Mouse (Mus musculus): ENCODE measurements at regions not wholly inside any gene's neighbourhood (a gene's known extent, or its start where the extent isn't known, plus 50 kb on each side); places are given as distances from the start of the nearest gene placed in this dataset.

DNA sequence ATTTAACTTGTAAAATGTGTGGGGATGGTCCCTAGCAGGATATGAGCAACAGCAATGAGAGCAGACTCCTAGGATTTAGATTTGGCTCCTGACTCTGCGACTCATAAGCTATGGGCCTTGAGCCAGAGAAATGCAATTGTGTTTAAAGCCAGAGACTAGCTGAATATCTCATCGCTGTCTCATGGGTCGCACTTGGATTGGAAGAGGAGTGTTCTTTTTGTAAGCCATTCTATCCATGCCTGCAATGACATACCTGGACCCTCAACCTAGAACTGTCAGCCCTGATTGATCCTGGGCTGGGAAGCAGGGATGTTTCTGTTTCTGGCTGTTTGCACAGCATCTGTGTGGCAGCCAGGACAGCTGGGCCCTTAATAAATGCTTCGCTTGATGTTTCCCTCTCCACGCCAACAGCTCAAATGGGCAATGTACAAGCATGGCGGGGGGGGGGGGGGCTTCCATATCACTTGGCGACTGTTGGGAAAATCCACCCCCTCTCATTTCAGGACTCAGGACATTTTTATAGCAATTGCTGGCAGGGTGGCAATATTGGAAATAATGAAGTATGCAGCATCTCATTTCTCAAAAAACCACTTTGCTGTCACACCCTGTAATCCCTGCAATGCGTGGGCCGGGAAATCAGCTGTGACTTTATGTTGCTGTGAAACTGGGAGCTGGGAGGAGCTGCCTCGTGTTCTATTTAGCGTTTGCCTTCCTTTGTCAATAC lies 338.0 kb downstream of the Hs3st1 start:
- no peak overlapping the region for H3K27ac ChIP-seq (replicated peaks)
- no peak overlapping the region for H3K4me3 ChIP-seq
- H3K9me3 ChIP-seq (replicated peaks) = no peaks in the 10 kb centered on the region
- WGBS = 67% methylated on average over 11 of the region's 11 CpGs
- H3K4me1 ChIP-seq = peaks cover 12% of the 10 kb centered on the region
- H3K36me3 ChIP-seq = no peaks in the 10 kb centered on the region
- H3K27me3 ChIP-seq (ENCODE audit: low read depth, poor library complexity, severe bottlenecking) = no peaks in the 10 kb centered on the region
- DNase-seq (ENCODE audit: low spot score) = no peak

DNA sequence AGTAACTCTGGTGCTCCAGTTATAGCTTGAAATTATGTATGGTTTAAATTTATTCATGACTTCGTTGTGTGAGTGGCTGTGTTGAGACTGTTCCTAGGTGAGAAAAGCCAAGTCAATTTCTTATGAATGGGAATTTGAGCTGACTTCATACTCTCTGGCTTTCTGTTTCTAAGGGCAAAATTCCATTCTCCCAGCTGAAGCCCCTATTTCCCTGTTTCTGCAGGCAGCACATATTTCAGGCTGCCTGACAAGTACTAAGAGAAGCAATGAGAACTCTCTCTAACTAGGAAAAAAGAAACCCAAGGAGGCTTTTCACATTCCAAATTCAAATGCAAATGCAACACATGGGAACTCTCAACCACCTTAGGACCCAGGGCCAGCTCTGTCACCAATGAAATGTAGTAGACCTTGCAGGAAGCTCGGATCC lies 338.7 kb downstream of the Hs3st1 start:
- Histone ChIP-seq H3K9me3 (replicated peaks) (no peaks in the 10 kb centered on the region), H3K27me3 (ENCODE audit: low read depth, poor library complexity, severe bottlenecking) (no peaks in the 10 kb centered on the region), H3K36me3 (no peaks in the 10 kb centered on the region), H3K27ac (replicated peaks) (no peak overlapping the region), H3K4me1 (peaks cover 12% of the 10 kb centered on the region), H3K4me3 (no peak overlapping the region)
- WGBS = 54% methylated on average over 2 of the region's 2 CpGs
- DNase-seq (ENCODE audit: low spot score) = no peak

DNA sequence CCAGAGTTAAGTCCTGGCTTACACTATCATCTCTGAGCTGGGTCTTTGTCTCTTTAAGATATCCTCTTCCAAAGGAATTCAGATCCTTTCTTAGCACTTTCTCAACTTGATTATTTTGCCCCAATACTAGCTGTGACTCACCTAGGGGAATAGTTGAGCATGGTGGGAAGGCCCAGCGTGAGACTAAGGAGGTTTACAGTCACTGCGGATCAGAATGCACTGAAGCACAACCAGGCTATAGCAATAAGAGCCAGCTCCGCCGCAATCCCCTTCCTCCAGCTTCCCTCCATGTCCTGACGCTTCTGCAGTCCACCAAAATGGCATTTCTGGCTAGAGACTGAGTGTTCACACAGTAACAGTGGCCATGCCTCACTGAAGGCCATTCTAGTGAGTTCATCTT lies 342.5 kb downstream of the Hs3st1 start:
- WGBS = 46% methylated on average over 5 of the region's 5 CpGs
- H3K4me1 ChIP-seq = peaks cover 11% of the 10 kb centered on the region
- H3K9me3 ChIP-seq (replicated peaks) = no peaks in the 10 kb centered on the region
- H3K27me3 ChIP-seq (ENCODE audit: low read depth, poor library complexity, severe bottlenecking) = no peaks in the 10 kb centered on the region
- H3K36me3 ChIP-seq = no peaks in the 10 kb centered on the region
- H3K27ac ChIP-seq (replicated peaks) = no peak overlapping the region
- H3K4me3 ChIP-seq = no peak overlapping the region
- no peak for DNase-seq (ENCODE audit: low spot score)

GRCm38 (mm10) chr5:39390391-39390987 lies 364.8 kb downstream of the Hs3st1 start:
- H3K4me3 ChIP-seq = no peak overlapping the region

DNA sequence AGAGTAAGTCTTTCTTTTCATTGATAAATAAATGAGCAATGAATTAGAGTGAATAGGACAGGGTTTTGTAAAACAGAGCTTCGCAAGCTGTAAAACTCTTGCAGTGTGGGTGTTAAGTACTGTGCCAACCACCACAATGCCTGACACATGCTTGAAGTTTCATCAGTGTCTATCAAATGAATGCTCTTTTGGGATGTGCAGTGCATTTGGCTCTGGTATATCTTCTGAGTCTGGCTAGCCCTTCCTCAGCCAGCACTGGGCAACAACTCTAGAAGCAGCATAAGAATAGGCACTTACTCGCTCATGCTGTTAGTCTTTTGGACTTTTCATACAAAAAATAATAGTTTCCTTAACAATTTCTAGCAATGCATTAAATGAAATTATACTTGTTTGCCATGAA lies 370.9 kb downstream of the Hs3st1 start:
- Histone ChIP-seq H3K9me3 (replicated peaks) (no peaks in the 10 kb centered on the region), H3K36me3 (no peaks in the 10 kb centered on the region), H3K4me1 (no peaks in the 10 kb centered on the region), H3K27me3 (ENCODE audit: low read depth, poor library complexity, severe bottlenecking) (no peaks in the 10 kb centered on the region), H3K27ac (replicated peaks) (no peak overlapping the region), H3K4me3 (no peak overlapping the region)
- DNase-seq (ENCODE audit: low spot score) = no peak
- 90% methylated on average over 2 of the region's 2 CpGs for WGBS

More at GRCm38 (mm10) chr5:39390391-39390987, 364.8 kb downstream of the Hs3st1 start:
- no peaks in the 10 kb centered on the region for H3K9me3 ChIP-seq (replicated peaks)
- H3K4me1 ChIP-seq = no peaks in the 10 kb centered on the region
- no peaks in the 10 kb centered on the region for H3K36me3 ChIP-seq
- no peak overlapping the region for H3K27ac ChIP-seq (replicated peaks)
- no peaks in the 10 kb centered on the region for H3K27me3 ChIP-seq (ENCODE audit: low read depth, poor library complexity, severe bottlenecking)
- DNase-seq (ENCODE audit: low spot score) = no peak

DNA sequence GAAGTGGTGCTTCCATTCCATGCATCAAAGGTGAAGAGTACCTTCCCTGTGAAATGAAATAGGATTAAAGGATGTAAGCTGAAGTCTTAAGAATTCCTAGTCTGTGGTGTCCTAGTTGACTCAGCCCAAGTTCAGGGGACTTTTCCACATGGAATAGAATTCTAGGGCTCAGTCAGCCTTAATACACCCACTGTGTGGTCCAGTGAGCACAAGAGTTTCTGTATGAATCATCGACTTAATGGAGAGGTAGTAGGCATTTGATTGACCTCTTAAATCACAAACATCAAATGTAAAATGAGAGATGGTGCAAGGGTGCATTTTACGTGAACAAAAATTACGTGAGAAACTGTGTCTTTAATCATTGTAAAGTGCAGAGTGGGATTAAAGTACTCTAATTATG lies 381.1 kb downstream of the Hs3st1 start:
- no peak overlapping the region for H3K4me3 ChIP-seq
- no peaks in the 10 kb centered on the region for H3K36me3 ChIP-seq
- 88% methylated on average over 3 of the region's 3 CpGs for WGBS
- no peak for DNase-seq (ENCODE audit: low spot score)
- H3K27me3 ChIP-seq (ENCODE audit: low read depth, poor library complexity, severe bottlenecking) = no peaks in the 10 kb centered on the region
- no peaks in the 10 kb centered on the region for H3K4me1 ChIP-seq
- no peak overlapping the region for H3K27ac ChIP-seq (replicated peaks)
- no peaks in the 10 kb centered on the region for H3K9me3 ChIP-seq (replicated peaks)

DNA sequence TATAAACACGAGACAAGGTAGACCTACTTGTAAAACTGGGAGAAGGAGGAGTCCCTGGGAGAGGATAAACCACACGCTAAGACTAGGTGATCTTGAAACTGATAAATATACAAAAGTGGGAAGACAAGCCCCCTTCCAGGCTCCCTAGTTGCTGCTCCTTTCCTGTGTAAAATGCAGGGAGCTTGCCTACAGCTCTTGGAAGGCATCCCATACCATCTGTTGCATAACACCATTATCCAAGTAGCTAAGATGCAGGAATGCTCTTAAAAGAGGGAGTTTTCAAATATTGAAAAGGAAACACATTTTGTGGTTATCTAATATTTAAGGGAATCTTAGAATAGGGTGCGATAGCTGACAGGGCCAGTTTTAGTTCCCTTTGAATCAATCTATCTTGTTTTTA lies 406.6 kb downstream of the Hs3st1 start:
- no peaks in the 10 kb centered on the region for H3K9me3 ChIP-seq (replicated peaks)
- H3K36me3 ChIP-seq = no peaks in the 10 kb centered on the region
- H3K4me1 ChIP-seq = no peaks in the 10 kb centered on the region
- no peak overlapping the region for H3K27ac ChIP-seq (replicated peaks)
- DNase-seq (ENCODE audit: low spot score) = no peak
- no peaks in the 10 kb centered on the region for H3K27me3 ChIP-seq (ENCODE audit: low read depth, poor library complexity, severe bottlenecking)
- no peak overlapping the region for H3K4me3 ChIP-seq
- 83% methylated on average over 3 of the region's 3 CpGs for whole genome bisulfite sequencing

DNA sequence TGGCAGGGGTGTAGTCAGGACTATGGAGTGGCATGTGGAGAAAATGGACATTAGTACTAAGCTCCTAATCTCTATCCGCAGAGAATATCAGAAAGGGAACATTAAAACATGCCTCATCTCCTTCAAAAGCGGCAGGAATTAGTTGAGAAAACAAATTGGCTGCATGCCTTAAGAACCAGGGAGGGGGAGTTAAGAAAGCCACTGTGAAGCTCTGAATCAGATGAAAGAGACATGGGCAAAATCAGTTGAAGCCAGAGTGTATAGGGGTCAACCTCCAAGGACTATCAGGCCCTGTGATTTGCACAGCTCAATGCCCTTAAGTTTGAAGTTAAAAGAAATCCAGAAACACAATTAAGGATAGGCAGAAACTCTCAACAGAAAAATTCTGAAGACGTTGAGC lies 408.3 kb downstream of the Hs3st1 start:
- H3K4me1 ChIP-seq = no peaks in the 10 kb centered on the region
- no peak for DNase-seq (ENCODE audit: low spot score)
- 58% methylated on average over 3 of the region's 3 CpGs for WGBS
- no peaks in the 10 kb centered on the region for H3K36me3 ChIP-seq
- H3K27me3 ChIP-seq (ENCODE audit: low read depth, poor library complexity, severe bottlenecking) = no peaks in the 10 kb centered on the region
- no peak overlapping the region for H3K27ac ChIP-seq (replicated peaks)
- no peak overlapping the region for H3K4me3 ChIP-seq
- H3K9me3 ChIP-seq (replicated peaks) = no peaks in the 10 kb centered on the region

- Histone ChIP-seq H3K27ac (replicated peaks) (no peak overlapping the region), H3K4me1 (no peaks in the 10 kb centered on the region), H3K9me3 (replicated peaks) (no peaks in the 10 kb centered on the region), H3K4me3 (no peak overlapping the region), H3K27me3 (ENCODE audit: low read depth, poor library complexity, severe bottlenecking) (no peaks in the 10 kb centered on the region), H3K36me3 (no peaks in the 10 kb centered on the region)
- 83% methylated on average over 1 of the region's 1 CpGs for WGBS
- DNase-seq (ENCODE audit: low spot score) = no peak
These were observed 417.4 kb downstream of the Hs3st1 start for GRCm38 (mm10) chr5:39337917-39338316.

GRCm38 (mm10) chr5:39336484-39336985 lies 418.7 kb downstream of the Hs3st1 start:
- Histone ChIP-seq H3K4me1 (no peaks in the 10 kb centered on the region), H3K9me3 (replicated peaks) (no peaks in the 10 kb centered on the region), H3K36me3 (no peaks in the 10 kb centered on the region), H3K27ac (replicated peaks) (no peak overlapping the region), H3K4me3 (no peak overlapping the region), H3K27me3 (ENCODE audit: low read depth, poor library complexity, severe bottlenecking) (no peaks in the 10 kb centered on the region)
- WGBS = 94% methylated on average over 2 of the region's 2 CpGs
- no peak for DNase-seq (ENCODE audit: low spot score)

- Histone ChIP-seq H3K9me3 (replicated peaks) (no peaks in the 10 kb centered on the region), H3K36me3 (no peaks in the 10 kb centered on the region), H3K4me1 (no peaks in the 10 kb centered on the region), H3K4me3 (no peak overlapping the region), H3K27me3 (ENCODE audit: low read depth, poor library complexity, severe bottlenecking) (no peaks in the 10 kb centered on the region), H3K27ac (replicated peaks) (no peak overlapping the region)
- no peak for DNase-seq (ENCODE audit: low spot score)
- 81% methylated on average over 2 of the region's 2 CpGs for WGBS
These were observed 420.0 kb downstream of the Hs3st1 start for GRCm38 (mm10) chr5:39335321-39335720.

- Histone ChIP-seq H3K36me3 (no peaks in the 10 kb centered on the region), H3K4me1 (no peaks in the 10 kb centered on the region)
These were observed 421.0 kb downstream of the Hs3st1 start for GRCm38 (mm10) chr5:39334241-39334640.

DNA sequence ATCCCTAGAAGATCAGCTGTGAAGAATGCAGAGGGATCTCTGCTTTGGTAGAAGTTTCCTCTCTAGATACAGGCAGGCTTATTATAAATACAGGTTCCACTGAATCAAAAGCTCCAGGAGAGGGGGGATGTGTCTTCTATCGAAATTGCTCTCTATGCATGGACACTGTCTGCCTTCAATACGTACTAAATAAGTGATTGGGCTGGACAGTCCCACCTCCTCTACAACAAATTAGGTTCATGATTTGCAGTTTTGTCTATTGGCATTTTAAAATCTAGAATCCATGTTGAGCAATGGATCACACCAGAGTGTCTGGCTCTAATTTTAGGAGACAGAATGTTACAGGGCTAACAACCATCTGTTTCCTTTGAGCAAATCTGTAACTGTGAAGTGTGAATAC lies 429.9 kb downstream of the Hs3st1 start:
- Histone ChIP-seq H3K27me3 (ENCODE audit: low read depth, poor library complexity, severe bottlenecking) (no peaks in the 10 kb centered on the region), H3K27ac (replicated peaks) (no peak overlapping the region), H3K4me1 (no peaks in the 10 kb centered on the region), H3K36me3 (no peaks in the 10 kb centered on the region), H3K9me3 (replicated peaks) (no peaks in the 10 kb centered on the region), H3K4me3 (no peak overlapping the region)
- no peak for DNase-seq (ENCODE audit: low spot score)
- 84% methylated on average over 2 of the region's 2 CpGs for WGBS

More at GRCm38 (mm10) chr5:39334241-39334640, 421.0 kb downstream of the Hs3st1 start:
- Histone ChIP-seq H3K27ac (replicated peaks) (no peak overlapping the region), H3K9me3 (replicated peaks) (no peaks in the 10 kb centered on the region), H3K27me3 (ENCODE audit: low read depth, poor library complexity, severe bottlenecking) (no peaks in the 10 kb centered on the region), H3K4me3 (no peak overlapping the region)
- WGBS = 79% methylated on average over 1 of the region's 1 CpGs
- no peak for DNase-seq (ENCODE audit: low spot score)
